Mouse (Mus musculus) gastrocnemius, postnatal 10 days (tissue): ENCODE measurements around the gene Fam163a. TPM values are rescaled to one million over a fixed set of nuclear protein-coding genes. Genes with fewer than 3 reads are reported as not detected.
"Not testable (repeated sequence)": the region's sequence is repeated elsewhere in the genome, so short reads cannot be mapped to it uniquely, and the experiment has no call there.

Experiments used
- DNase-seq: peaks from one replicate; pipeline ENCODE4 v3.0.0; 2021; ENCODE audit warnings: mixed read lengths
- long read RNA-seq, 2 experiments: library from polyadenylated mRNA; stranded (forward); transcript quantifications; one replicate each; pipeline ENCODE4 v2.0.0; 2021
- total RNA-seq, 2 experiments: library from RNA; stranded (reverse); gene quantifications; 2 replicates each; pipeline ENCODE4 v1.2.3; 2021

Gene Fam163a
- total RNA-seq, result under 1 TPM; 0.05 to 0.07 TPM
- long read RNA-seq, experiment 1, result 0 reads
- long read RNA-seq, experiment 2, result 0 reads

GRCm38 (mm10) chr1:156204656-156205131 lies at the start of gene Fam163a:
Fam163a (minus strand) TSS chr1:156205026.
- DNase-seq, result no peak

GRCm38 (mm10) chr1:156251096-156251495 lies 46.3 kb upstream of the Fam163a start:
- not testable (repeated sequence) for DNase-seq

DNA sequence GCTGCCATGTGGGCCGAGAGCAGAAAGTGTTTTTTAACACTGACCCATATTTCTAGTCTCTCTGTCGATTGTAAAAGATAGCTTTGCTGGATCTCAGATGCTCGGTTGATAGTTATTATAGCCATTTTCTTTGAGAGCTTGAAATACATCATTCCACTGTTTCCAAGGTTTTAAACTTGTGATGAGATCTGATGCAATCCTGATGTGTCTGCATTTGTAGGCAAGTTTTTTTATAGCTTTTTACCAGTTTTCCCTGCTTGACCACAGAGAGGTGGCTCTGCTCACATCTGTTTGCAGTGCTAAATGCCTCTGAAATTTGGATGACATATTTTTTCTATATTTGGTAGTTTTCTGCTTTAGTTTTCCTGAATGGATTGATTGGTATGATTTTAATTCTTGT lies 43.1 kb upstream of the Fam163a start:
- DNase-seq, result no peak

DNA sequence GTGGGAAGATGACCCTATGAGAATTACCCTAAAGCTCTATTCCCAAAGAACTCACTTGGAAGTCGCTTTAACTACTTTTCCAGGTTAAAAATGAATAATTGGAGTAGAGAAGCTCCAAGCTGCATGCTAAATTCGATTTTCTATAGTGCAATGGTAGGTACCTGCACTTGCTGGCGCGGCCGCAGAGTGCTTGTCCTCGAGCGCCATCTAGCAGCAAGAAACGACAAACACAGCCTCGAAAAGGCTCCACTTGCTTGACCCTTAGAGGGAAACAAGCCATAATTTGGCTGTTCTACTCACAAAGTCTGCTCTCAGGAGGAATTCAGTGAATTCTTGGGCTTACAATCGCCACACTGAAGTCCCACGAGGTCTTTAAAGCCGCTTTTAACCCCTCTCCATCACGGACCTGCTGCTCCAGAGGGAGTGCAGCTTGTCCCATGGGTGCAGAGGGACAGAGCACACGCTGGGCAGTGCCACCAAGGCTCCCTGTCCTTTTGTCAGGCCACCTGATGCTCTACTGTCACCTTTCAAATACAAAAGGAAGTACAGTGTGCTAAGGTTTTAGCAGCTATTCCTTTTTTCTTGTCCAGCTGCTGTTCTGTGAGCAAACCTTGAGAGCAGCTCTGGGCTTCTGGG lies 37.0 kb upstream of the Fam163a start:
- peak; percentile 56 for DNase-seq

DNA sequence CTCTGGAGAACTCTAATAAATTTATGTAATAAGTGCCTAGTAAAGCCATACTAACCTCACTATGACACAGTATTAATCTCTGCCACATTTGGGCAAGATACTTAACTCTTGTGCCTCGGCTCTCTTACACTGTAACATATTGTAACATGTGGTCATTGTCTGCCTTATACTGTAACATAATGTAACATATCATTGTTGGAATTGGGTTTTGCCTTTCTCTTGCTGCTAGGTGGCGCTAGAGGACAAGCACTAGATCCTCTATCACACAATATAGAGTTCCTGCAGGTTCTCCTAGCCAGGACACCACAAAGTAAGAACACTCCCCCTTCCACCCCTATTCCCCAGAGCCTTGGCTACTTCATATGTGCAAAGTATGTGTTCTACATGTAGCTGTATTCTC lies 36.2 kb upstream of the Fam163a start:
- no peak for DNase-seq

DNA sequence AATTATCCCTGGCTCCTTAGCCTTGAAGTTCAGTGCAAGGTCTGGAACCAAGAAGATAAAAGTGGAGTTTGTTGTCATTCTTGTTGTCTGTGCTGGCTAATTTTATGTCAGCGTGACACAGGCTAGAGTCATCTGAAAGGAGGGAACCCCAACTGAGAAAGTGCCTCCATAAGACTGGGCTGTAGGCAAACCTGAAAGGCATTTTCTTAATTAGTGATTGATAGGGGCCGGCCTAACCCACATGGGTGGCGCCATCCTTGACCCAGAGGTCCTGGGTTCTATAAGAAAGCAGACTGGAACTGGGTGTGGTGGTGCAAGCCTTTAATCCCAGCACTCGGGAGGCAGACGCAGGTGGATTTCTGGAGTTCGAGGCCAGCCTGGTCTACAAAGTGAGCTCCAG lies 26.3 kb upstream of the Fam163a start:
- no peak for DNase-seq

GRCm38 (mm10) chr1:156230339-156231089 lies 25.7 kb upstream of the Fam163a start:
- DNase-seq, result peak; percentile 30

- DNase-seq, result peak; percentile 43
Observed at GRCm38 (mm10) chr1:156229448-156229847, 24.6 kb upstream of the Fam163a start.

DNA sequence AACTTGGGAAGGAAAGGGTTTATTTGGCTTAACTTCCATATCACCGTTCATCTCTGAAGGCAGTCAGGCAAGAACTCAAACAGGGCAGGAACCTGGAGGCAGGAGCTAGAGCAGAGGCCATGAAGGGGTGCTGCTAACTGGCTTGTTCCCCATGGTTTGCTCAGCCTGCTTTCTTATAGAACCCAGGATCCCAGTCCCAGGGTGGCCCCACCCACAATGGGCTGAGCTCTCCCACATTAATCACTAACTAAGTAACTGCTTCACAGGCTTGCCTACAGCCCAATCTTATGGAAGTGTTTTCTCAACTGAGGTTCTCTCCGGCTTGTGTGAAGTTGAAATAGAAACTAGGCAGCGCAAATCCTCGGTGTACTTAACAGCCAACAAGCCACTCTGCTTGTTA lies 23.9 kb upstream of the Fam163a start:
- DNase-seq, result no peak

- DNase-seq, result no peak
Observed at GRCm38 (mm10) chr1:156226903-156227302, 22.1 kb upstream of the Fam163a start.

GRCm38 (mm10) chr1:156222205-156223000 lies 17.6 kb upstream of the Fam163a start:
- no peak for DNase-seq

GRCm38 (mm10) chr1:156221327-156221726 lies 16.5 kb upstream of the Fam163a start:
- no peak for DNase-seq

GRCm38 (mm10) chr1:156218573-156218972 lies 13.7 kb upstream of the Fam163a start:
- no peak for DNase-seq

DNA sequence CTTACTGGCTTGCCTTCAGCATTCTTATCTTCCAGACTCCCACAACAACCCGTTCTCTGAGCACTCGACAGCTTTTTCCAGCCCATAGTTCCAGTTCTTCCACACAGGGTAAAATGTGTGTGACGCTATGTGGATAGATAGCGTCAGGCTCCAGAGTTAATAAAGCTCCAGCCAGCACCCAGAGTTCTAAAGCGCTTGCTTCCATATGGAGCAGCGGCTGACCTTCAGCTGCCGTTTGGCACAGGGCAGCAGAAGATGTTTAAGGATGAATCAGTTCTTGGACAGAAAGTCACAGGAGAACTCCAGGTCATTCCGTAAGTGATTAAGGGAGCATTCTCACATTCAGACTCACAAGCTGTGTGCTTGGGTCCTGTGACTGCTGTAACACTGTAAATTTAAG lies 13.1 kb upstream of the Fam163a start:
- DNase-seq, result no peak

DNA sequence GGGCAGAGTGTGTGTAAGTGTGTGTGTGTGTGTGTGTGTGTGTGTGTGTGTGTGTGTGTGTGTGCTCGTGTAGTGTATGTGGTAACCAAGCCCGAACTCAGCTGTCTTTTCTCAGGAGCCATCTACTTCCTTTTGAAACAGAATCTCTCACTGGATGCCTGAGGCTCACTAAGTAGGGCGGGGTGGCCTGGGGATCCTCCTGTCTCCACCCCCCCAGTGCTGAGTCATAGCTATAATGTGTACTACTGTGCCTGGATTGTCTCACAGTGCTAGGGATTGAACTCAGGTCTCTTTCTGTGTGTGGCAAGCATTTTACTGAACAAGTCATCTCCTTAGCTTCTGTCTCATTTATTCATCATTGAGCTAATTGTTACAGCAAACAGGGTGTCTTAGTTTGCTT lies 12.6 kb upstream of the Fam163a start:
- no peak for DNase-seq

GRCm38 (mm10) chr1:156216249-156216648 lies 11.4 kb upstream of the Fam163a start:
- no peak for DNase-seq

- no peak for DNase-seq
Observed at GRCm38 (mm10) chr1:156214651-156215050, 9.8 kb upstream of the Fam163a start.

DNA sequence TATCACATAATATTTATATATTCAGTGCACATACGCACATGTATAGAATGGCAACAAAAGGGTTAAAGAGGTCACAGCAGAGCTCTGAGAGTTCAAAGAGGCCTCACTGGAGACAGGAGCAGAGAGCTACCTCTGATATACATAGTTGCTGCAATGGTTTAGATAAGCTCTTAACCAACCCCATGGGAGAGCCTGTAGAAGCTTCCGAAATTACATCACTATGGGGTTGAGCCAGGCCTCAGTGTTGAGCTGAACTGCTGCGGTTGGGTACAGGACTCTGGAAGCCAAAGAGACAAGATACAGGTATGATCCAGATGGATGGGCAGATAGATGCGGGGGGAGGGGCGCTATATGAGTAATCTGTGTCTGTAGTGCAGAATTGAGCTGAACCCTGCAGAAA lies 8.1 kb upstream of the Fam163a start:
- no peak for DNase-seq

DNA sequence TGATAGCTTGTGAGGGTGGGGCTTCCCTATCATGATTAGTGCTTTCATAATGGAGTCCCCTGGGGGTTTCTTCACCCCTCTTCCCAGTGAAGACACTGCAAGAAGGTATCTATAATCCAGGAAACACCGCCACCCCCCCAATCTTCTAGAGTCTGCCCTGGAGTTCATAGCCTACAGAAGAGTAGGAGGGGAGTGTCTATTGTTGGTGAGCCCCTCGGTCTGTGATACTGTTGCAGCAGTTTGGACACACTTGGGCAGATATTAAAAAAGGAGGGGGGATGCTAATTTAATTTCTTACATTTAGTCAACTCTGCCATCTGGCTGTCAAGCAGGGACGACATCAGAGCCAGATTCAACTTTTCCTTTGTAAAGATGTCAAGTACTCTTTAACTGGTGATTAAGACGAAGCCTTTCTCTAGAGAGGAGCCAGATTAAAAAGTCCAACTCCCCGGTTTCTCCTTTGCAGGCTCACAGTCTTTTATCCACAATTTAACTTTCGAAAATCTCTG lies 7.0 kb upstream of the Fam163a start:
- no peak for DNase-seq

GRCm38 (mm10) chr1:156205164-156205563 lies 338 bp upstream of the Fam163a start:
- DNase-seq, result no peak

DNA sequence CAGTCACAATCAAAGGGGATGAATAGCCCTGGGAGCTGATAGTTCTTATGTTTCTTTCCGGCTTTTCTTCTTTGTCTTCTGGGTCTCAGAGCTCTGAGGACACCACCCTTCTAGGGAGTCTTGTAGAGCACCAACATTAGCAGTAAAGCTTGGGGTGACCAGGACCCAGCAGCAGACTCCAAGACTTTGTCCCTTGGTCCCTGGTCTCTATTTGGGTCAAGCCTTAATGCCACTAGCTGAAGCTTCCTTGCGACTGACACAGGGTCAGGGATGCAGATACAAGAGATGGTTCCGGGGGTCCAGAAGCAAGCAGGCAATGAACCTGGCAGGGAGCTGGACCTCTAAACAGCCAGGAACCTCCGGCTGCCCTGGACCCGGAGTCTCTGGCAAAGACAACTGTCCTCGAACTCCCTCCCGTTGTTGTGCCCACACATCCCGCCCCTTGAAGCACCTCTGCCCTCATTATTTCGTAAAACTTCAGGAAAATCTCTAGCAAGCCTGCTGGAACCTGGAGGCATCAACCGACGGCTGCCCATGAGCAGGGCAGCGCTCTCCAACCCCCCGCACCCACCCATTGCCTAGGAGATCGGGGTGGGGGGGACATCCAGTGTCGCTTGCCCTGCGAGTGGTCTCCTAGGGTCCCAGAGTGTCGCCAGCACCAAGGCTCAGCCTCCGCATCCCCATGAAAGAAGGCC lies 718 bp downstream of the Fam163a start:
- no peak for DNase-seq

DNA sequence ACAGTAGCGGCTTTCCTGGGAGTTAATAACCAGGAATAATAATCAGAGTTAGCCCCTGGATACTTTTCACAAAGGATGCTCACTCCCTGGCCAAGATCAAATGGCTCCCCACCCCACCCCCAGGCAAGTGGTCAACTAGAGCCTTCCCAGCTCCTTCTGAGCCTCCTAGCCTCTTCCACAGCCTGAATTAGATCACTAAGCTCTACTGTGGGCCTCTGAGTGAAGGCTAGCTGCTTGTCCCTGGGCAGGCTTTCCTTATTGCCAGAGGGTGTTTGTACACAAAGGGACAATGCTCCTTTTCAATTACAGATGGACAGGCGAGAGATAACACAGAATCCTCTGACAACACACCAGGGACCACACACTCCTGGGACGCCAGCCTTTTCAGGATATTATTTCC lies 2.2 kb downstream of the Fam163a start:
- DNase-seq, result no peak
